Mouse (Mus musculus): ENCODE measurements at regions not wholly inside any gene's neighbourhood (a gene's known extent, or its start where the extent isn't known, plus 50 kb on each side); places are given as distances from the start of the nearest gene placed in this dataset.

DNA sequence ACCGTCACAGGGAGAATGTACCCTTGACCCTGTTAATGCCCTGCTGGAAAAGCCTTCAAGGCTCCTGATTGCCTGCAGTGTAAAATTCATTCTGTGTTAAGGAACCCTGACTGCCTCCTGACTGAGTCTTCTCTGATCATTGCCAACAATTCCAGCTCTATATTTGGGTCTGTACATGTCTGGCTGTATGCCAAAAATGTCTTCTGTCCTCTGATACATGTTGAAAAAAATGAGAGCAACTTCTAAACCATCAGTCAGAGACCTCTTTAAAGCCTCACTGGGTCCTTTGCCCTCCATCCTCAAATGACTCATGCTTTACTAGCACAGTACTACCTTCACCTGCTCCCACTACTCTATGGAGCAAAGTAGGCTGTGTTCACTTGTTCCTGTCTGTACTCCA, 408.3 kb downstream of the Nbas start:
- TF ChIP-seq POLR2A (IDR thresholded peaks at IDR 0.05; ENCODE audit: borderline replicate concordance, insufficient read depth, low read length) (no peak), CTCF (IDR thresholded peaks at IDR 0.05; ENCODE audit: borderline replicate concordance, insufficient read depth, low read depth, low read length) (no peak)

Measured in cerebellum, adult 2 months (tissue).